Mouse (Mus musculus) adrenal gland, postnatal 0 days (tissue): Measurements from ENCODE around the gene Pgbd1. TPM values are rescaled to one million over a fixed set of nuclear protein-coding genes. Genes with fewer than 3 reads are reported as not detected.

Source experiments
- microRNA-seq: library from miRNA; unstranded; fragments of <30 nt; microRNA quantifications from one replicate; pipeline ENCODE4, GENCODE M21; 2016; ENCODE audit warnings: borderline replicate concordance; ENCODE audit not compliant: insufficient number of aligned reads
- polyA plus RNA-seq: library from polyadenylated mRNA; unstranded; fragments of >200 nt; fragmentation: Nextera tagmentation; extraction: Ambion mirVana; gene quantifications from 2 replicates; pipeline ENCODE4 v1.2.1, GENCODE M21; 2015

The Pgbd1 gene
- 1.1 and 2.0 TPM in 2 replicates for polyA plus RNA-seq

DNA sequence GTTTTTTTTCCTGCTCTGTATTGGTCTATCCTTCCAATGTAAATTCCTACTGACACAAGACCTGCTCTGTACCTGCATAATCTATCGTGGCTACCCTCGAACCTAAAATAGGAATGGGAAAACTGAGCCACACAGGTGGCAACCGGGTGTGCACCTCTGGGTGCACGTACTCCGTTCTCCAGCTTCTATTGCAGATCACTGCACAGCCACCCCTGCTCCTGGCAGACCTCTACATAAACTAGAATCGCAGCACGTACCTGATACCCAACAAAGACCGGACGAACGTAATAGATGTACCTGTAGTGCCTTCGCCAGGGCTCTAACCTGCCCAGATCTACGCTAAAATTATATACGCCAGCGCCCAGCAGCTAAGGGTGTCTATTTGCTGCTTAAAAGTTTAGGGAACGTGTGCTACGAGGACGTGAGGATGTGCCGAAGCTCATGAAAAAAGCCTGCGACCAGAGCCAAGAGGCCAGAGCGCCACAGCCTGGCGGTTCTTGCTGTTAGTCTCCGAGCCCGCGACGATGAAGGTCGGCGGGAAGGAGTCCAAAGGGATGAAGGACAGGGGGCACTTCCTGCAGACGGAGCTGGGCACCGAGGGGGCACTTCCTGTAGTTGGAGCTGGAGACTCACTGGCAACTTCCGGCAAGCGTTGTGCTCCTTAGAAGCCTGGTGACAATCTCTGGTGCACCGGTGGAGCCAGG is at the start of gene Pgbd1:
Gene Pgbd1, minus strand, starts transcription at position 556 of the 704 bp plus-strand sequence.

DNA sequence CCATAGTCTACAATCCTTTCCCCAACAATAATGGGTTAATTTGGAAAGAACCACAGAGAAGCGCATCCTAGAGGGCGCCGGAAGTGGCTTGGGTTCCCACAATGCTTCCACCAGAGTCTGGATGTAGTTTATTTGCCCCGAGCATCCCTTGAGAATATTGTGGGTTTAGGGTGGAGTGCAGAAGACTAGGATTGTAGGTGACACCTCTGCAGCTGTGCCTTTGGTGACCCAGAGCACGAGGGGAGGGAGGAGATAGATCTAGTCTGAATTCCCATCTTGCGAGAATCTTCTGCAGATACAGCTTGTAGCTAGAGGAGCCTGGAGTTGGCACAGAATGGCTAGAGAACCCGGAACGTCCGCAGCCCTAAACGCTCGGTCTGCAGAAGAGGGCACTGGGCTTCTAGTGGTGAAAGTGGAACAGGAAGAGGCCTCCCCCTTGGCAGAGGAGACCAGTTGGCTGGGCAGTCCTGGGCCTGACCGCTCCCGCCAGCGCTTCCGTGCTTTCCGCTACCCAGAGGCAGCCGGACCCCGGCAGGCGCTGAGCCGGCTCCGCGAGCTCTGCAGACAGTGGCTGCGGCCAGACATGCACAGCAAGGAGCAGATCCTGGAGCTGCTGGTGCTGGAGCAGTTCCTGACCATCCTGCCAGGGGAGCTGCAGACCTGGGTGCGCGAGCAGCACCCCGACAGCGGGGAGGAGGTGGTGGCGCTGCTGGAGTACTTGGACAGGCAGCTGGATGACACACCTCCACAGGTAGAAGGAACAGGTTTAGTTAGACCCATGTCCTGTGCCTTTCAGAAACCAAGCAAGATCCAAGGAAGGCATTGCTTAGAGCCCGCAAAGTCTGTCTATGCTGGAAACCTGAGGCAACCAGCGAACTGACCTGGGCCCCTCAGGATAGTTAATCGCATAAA is 38.2 kb upstream of the Pgbd1 start, which contains the start of the genes Zkscan4 and Gm10065:
Gene Zkscan4, plus strand, starts transcription at position 149 of the 912 bp plus-strand sequence.
Gene Gm10065, minus strand, starts transcription at position 683 of the 912 bp plus-strand sequence.

DNA sequence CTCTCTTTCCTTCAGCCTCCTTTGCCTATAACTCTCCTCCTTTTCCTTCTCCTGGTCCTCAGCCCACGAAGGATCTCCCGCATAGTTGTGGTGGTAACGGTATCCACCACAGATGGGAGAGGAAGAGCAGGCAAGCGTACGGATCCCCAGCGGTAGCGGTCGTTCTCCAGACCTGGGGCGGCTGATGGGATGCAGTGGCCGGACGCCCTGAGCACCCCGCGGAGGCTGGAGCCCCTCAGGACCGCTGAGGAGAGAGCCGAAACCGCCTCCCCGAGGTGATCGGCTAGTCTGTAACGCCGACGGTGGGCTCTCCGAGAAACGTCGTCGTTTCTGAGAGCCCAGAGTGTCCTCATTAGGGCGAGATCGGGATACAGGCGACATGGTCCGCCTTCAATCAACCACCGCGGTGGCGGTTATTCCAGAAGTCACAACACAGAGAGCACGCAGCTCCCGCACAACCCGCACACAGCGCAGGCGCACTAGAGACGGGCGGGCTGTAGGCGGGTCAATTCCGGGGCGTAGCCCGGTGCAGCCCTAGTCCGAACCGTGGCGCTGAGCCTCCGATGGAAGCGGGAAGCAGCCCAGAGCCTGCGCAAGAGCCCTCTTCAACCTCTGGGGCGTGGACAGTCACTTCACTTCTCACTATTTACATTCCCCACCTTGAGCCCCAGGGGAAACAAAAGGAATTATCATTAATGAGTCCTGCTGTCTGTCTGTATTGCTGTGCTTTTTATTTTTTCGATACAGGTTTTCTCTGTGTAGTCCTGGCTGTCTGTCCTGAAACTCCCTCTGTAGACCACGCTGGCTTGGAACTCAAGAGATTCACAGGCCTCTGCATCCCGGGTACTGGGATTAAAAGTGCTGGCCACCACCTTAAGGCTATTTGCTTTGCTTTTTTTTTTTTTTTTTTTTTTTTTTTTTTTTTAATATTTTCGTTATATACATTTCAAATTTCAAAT is 27.5 kb upstream of the Pgbd1 start, which contains the start of gene Nkapl:
Gene Nkapl, minus strand, starts transcription at position 449 of the 959 bp plus-strand sequence.

DNA sequence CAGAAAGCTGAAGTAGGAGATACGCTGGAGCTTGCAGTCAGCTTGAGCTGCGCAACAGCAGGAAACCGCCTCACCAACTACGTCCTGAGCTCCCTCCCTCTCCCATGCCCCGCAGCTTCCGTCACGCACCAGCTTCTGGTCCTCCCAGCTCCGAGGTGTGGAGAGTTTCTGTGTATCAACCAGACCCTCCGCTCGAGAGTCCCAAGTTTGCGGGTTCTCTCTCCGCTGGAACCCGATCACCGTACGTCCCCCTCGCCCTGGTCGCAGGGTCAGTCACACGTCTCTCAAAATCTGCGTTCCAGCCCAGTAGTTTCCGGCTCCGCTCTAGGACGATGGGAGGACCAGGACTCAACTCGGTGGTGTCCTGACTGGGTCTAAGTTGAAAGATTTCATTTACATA is 12.6 kb upstream of the Pgbd1 start, which contains the start of gene Zscan26:
Gene Zscan26, minus strand, starts transcription at position 282 of the 400 bp plus-strand sequence.

DNA sequence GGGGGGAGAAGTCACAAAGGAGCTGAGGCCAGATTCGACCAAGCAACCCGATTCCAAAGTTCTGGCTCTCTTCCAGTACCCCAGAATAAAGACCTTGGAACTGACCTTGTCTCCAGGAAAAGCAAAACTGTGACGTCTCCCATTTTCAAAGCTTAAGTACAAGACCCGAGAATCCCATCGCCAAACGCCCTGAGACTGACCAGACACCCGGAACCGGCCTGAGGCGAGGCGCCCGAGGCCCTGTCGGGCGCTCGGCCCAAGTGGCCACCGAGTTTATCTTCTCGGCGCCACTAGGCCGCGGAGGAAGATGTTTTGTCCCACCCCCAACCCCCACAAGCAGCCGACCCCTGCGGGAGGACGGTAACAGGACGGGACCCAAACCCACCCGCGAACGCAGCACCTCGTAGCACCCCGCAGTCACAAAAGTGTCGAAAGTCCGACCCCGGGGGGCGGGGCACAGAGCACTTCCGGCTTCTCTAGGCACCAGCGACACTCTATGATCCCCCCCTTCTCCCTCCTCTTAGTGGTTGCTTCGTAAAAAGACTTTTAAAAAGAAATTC is 38.5 kb downstream of the Pgbd1 start, which contains the start of gene Zkscan3:
Gene Zkscan3, minus strand, starts transcription at position 469 of the 560 bp plus-strand sequence.

Small RNAs within 50 kb of the gene (microRNA-seq; reads per million reads assigned to microRNA genes)
- gene Mir1896 (not detected), gene Mir6942 (not detected)

Other genes with a start within 250 kb of the Pgbd1 start
- not detected in 2 replicates for gene Gpx5, start 148.3 kb downstream of the Pgbd1 start, polyA plus RNA-seq
- gene Gpx6, start 128.9 kb downstream of the Pgbd1 start, polyA plus RNA-seq, result 0.39 and 0.66 TPM in 2 replicates
- not detected in 2 replicates for gene Olfr1367, start 94.1 kb downstream of the Pgbd1 start, polyA plus RNA-seq
- gene Zscan12, start 78.2 kb downstream of the Pgbd1 start, polyA plus RNA-seq, result 7.4 and 7.8 TPM in 2 replicates
- 48.8 and 70.7 TPM in 2 replicates for gene Zkscan3, start 38.3 kb downstream of the Pgbd1 start, polyA plus RNA-seq
- 16.3 and 24.7 TPM in 2 replicates for gene Zscan26, start 12.7 kb upstream of the Pgbd1 start, polyA plus RNA-seq
- 2.3 and 2.4 TPM in 2 replicates for gene Nkapl, start 27.5 kb upstream of the Pgbd1 start, polyA plus RNA-seq
- gene Zkscan4, start 37.8 kb upstream of the Pgbd1 start, polyA plus RNA-seq, result 3.8 and 4.9 TPM in 2 replicates
- gene Gm10065, start 38.4 kb upstream of the Pgbd1 start, polyA plus RNA-seq, result not detected in 2 replicates
- 0.35 and 0.41 TPM in 2 replicates for gene AK157302, start 54.2 kb upstream of the Pgbd1 start, polyA plus RNA-seq
- gene Gm11273, start 60.4 kb upstream of the Pgbd1 start, polyA plus RNA-seq, result 6.0 and 10.4 TPM in 2 replicates
- 2.2 and 2.6 TPM in 2 replicates for gene Zkscan8, start 90.1 kb upstream of the Pgbd1 start, polyA plus RNA-seq
- gene Olfr1366, start 101.8 kb upstream of the Pgbd1 start, polyA plus RNA-seq, result not detected in 2 replicates
- gene Olfr1535, start 118.8 kb upstream of the Pgbd1 start, polyA plus RNA-seq, result not detected in 2 replicates
- gene Olfr1364, start 140.7 kb upstream of the Pgbd1 start, polyA plus RNA-seq, result not detected in 2 replicates
- not detected in 2 replicates for gene Olfr1362, start 173.0 kb upstream of the Pgbd1 start, polyA plus RNA-seq
- not detected in 2 replicates for gene Olfr11, start 201.5 kb upstream of the Pgbd1 start, polyA plus RNA-seq
- gene Olfr1361, start 222.3 kb upstream of the Pgbd1 start, polyA plus RNA-seq, result not detected in 2 replicates
- not detected in 2 replicates for gene Olfr1360, start 236.3 kb upstream of the Pgbd1 start, polyA plus RNA-seq